28 mouse cellular contexts compared by ENCODE assay signal in the genomic region with DNA sequence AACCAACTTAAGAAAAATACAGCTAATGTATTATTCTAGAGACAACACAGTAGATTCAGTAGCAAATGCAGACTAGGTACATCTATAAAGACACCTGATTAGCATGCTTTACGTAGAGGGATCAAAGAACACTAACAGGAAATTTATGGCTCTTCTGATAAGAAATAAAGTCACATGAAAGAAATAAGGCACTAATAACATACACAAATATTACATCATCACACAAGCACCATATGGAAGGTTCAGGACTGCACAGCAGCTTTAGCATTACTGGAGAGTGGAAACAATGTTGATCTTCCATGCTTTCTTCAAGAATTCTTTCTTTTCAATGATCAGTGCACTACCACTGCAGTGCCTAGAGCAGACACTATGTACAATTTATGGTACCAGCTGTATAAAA. TPM values are rescaled to one million over a fixed set of nuclear protein-coding genes. Genes with fewer than 3 reads are reported as not detected.
"Had no signal": no experiment of that assay in that cellular context is flagged by ENCODE, and none has a peak within 500 bp of the region (broad histone marks: within the 10 kb centered on the region; RNA-seq: fewer than 3 reads in every experiment).

No protein-coding gene starts in this region.

- ATAC-seq: forebrain, embryonic 13.5 days; forebrain, embryonic 14.5 days; forebrain, embryonic 15.5 days; forebrain, embryonic 16.5 days; forebrain, postnatal 0 days had no signal

- H3K9me3 ChIP-seq: embryonic facial prominence, embryonic 10.5 days; embryonic facial prominence, embryonic 12.5 days; embryonic facial prominence, embryonic 15.5 days; forebrain, embryonic 10.5 days; forebrain, embryonic 12.5 days; forebrain, embryonic 15.5 days had no signal

- H3K4me2 ChIP-seq: embryonic facial prominence, embryonic 12.5 days; embryonic facial prominence, embryonic 13.5 days; embryonic facial prominence, embryonic 15.5 days; forebrain, embryonic 12.5 days; forebrain, embryonic 13.5 days; forebrain, embryonic 15.5 days had no signal

- H3K4me3 ChIP-seq: embryonic facial prominence, embryonic 10.5 days; embryonic facial prominence, embryonic 12.5 days; embryonic facial prominence, embryonic 13.5 days; embryonic facial prominence, embryonic 15.5 days; erythroblast, embryonic 14.5 days; forebrain, embryonic 10.5 days; forebrain, embryonic 12.5 days; forebrain, embryonic 13.5 days; forebrain, embryonic 15.5 days; gastrocnemius, adult 2 months had no signal

- DNase-seq: cerebellum, adult 2 months; cerebellum, adult 8-10 months; cerebellum, adult 9-10 months; cerebellum, adult 9-11 months; cerebellum, postnatal 10 days; cerebellum, postnatal 14 days; cerebellum, postnatal 25 days; cerebellum, postnatal 36 days; embryo, embryonic 11 days; forebrain, postnatal 0 days; gastrocnemius, adult 2 months; gastrocnemius, postnatal 10 days; gastrocnemius, postnatal 14 days; gastrocnemius, postnatal 25 days; gastrocnemius, postnatal 36 days; heart, adult 11 months; heart, adult 18-20 months had no signal

- H3K4me1 ChIP-seq: embryonic facial prominence, embryonic 10.5 days; embryonic facial prominence, embryonic 12.5 days; embryonic facial prominence, embryonic 13.5 days; embryonic facial prominence, embryonic 15.5 days; forebrain, embryonic 10.5 days; forebrain, embryonic 12.5 days; forebrain, embryonic 13.5 days had no signal

- H3K36me3 ChIP-seq: embryonic facial prominence, embryonic 12.5 days; forebrain, embryonic 12.5 days had no signal

- H3K27ac ChIP-seq: embryonic facial prominence, embryonic 10.5 days; embryonic facial prominence, embryonic 12.5 days; embryonic facial prominence, embryonic 13.5 days; embryonic facial prominence, embryonic 15.5 days; forebrain, embryonic 10.5 days; forebrain, embryonic 12.5 days; forebrain, embryonic 13.5 days; forebrain, embryonic 15.5 days; gastrocnemius, adult 2 months had no signal

- H3K27me3 ChIP-seq: embryonic facial prominence, embryonic 12.5 days; embryonic facial prominence, embryonic 13.5 days; embryonic facial prominence, embryonic 15.5 days; forebrain, embryonic 12.5 days; forebrain, embryonic 13.5 days; forebrain, embryonic 15.5 days had no signal

- H3K9ac ChIP-seq: embryonic facial prominence, embryonic 12.5 days; embryonic facial prominence, embryonic 13.5 days; embryonic facial prominence, embryonic 15.5 days; forebrain, embryonic 12.5 days; forebrain, embryonic 13.5 days; forebrain, embryonic 15.5 days; forebrain, postnatal 0 days had no signal

RNA-seq across cellular contexts. Expression of gene Tpd52l1, which starts 48.5 kb away (rescaled TPM):
- polyA plus RNA-seq: erythroblast, embryonic 14.5 days had no signal
